Mouse (Mus musculus): ENCODE measurements at regions not wholly inside any gene's neighbourhood (a gene's known extent, or its start where the extent isn't known, plus 50 kb on each side); places are given as distances from the start of the nearest gene placed in this dataset.

DNA sequence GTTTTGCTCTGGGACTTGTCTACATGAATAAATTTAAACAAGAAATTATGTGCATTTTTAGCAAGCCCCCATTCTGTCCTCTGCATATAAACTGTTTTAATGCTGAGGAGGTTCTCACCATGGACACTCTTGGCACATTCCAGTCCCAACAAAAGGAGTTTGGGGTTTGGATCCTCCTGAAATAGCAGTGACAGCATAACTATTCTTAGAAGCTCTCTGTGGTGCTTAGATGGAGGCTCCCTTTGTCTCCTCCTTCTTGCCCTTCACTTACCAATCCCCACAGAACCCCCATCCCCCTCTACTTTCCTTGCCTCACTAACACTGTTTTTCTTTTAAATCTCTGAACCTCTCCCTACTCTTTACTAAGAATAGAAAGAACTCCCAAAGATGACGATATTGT is 208.9 kb upstream of the Nt5c1b start:
- TF ChIP-seq POLR2A (IDR thresholded peaks at IDR 0.05; ENCODE audit: insufficient read length, low read depth) (no peak), MYOG (IDR thresholded peaks at IDR 0.05; ENCODE audit: control insufficient read depth in 1 of 3, insufficient read depth in 1 of 3, insufficient read length in 2 of 3, low read depth in 2 of 3) (no peak)
- no peak overlapping the region for H3K4me2 ChIP-seq (ENCODE audit: low read depth)
- no peaks in the 10 kb centered on the region for H3K79me2 ChIP-seq (ENCODE audit: control insufficient read depth, insufficient read depth)
- H3ac ChIP-seq (ENCODE audit: control insufficient read depth, insufficient read length) = no peak overlapping the region
- no peak overlapping the region for H3K4me3 ChIP-seq
- H3K27me3 ChIP-seq (ENCODE audit: control insufficient read depth, insufficient read depth, insufficient read length) = no peaks in the 10 kb centered on the region
- H3K36me3 ChIP-seq (ENCODE audit: control insufficient read depth, insufficient read depth) = no peaks in the 10 kb centered on the region

DNA sequence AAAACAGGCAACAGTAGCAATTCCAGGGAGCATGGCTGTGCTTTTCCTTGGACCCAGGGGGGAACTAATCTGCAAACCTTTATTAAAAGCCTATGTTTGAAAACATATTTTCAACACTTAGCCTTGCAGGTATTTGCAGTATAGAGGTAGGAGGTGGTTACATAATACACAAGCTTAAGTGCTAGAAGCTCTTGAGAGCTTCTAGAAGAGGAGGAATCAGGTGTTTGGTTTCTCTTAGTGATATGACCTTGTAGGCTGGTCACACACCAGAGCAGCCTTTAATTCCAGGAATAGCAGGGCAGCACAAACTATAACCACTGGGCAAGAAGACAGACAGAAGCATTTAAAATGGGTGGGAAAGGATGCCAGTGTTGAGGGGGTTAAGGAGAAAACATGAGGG is 201.7 kb upstream of the Nt5c1b start:
- Histone ChIP-seq H3K36me3 (ENCODE audit: control insufficient read depth, insufficient read depth) (no peaks in the 10 kb centered on the region), H3K27me3 (ENCODE audit: control insufficient read depth, insufficient read depth, insufficient read length) (no peaks in the 10 kb centered on the region), H3ac (ENCODE audit: control insufficient read depth, insufficient read length) (no peak overlapping the region), H3K79me2 (ENCODE audit: control insufficient read depth, insufficient read depth) (no peaks in the 10 kb centered on the region), H3K4me2 (ENCODE audit: low read depth) (no peak overlapping the region), H3K4me3 (no peak overlapping the region)
- no peak for TF ChIP-seq E2F4 (IDR thresholded peaks at IDR 0.05; ENCODE audit: insufficient read depth)
- TF ChIP-seq POLR2AphosphoS2 (IDR thresholded peaks at IDR 0.05; ENCODE audit: insufficient read length, low read depth) = no peak

DNA sequence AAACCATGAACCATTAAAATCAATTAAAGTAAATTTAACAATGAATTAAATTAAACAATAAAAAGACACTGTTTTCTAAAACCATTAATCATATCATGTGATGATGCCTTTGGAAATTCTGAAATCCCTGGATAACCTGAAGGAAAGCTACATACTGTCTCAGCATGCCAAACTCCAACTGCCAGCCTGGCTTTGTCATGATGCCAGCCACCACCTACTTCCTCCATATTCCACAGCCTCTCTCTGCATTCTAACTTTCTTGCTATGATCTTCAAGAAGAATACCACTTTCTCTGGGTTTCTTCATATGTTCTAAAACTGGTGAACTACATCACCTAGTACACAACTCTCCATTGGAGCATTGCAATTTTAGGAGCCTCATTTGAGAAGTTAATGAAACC is 201.2 kb upstream of the Nt5c1b start:
- Histone ChIP-seq H3K4me2 (ENCODE audit: low read depth) (no peak overlapping the region), H3K27me3 (ENCODE audit: control insufficient read depth, insufficient read depth, insufficient read length) (no peaks in the 10 kb centered on the region), H3K36me3 (ENCODE audit: control insufficient read depth, insufficient read depth) (no peaks in the 10 kb centered on the region), H3K4me3 (no peak overlapping the region), H3K79me2 (ENCODE audit: control insufficient read depth, insufficient read depth) (no peaks in the 10 kb centered on the region), H3ac (ENCODE audit: control insufficient read depth, insufficient read length) (no peak overlapping the region)
- TF ChIP-seq CEBPB (IDR thresholded peaks at IDR 0.05; ENCODE audit: insufficient read depth, poor library complexity, severe bottlenecking) (no peak), TCF3 (IDR thresholded peaks at IDR 0.05; ENCODE audit: insufficient read length, low read depth) (no peak), SRF (IDR thresholded peaks at IDR 0.05; ENCODE audit: control insufficient read depth, insufficient read length, low read depth) (no peak), TCF12 (IDR thresholded peaks at IDR 0.05; ENCODE audit: insufficient read depth, poor library complexity, severe bottlenecking) (no peak), MYOD1 (IDR thresholded peaks at IDR 0.05; ENCODE audit: control insufficient read depth in 1 of 3, insufficient read length in 2 of 3, low read depth in 2 of 3) (no peak), E2F4 (IDR thresholded peaks at IDR 0.05; ENCODE audit: insufficient read depth) (no peak), USF1 (IDR thresholded peaks at IDR 0.05; ENCODE audit: low read depth) (no peak), MAX (IDR thresholded peaks at IDR 0.05; ENCODE audit: low read depth) (no peak)

DNA sequence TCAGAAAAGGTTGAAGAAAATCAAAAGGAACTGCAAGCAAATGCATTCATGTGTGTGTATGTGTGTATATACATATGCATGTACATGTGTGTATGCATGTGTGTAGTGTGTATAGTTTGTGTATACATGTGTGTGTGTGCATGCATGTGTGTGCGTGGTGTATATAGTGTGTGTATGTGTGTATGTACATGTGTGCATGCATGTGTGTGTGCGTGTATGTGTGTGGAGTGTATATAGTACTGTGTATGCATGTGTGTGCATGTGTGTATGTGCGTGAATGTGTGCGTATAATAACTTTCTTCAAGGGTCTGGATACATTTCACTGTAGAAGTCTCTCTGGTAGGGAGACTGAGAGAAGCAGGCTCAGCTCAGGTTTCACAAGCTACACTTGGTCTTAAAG is 191.1 kb upstream of the Nt5c1b start:
- Histone ChIP-seq H3K4me3 (no peak overlapping the region), H3K4me2 (ENCODE audit: low read depth) (no peak overlapping the region), H3K79me2 (ENCODE audit: control insufficient read depth, insufficient read depth) (no peaks in the 10 kb centered on the region), H3ac (ENCODE audit: control insufficient read depth, insufficient read length) (no peak overlapping the region), H3K27me3 (ENCODE audit: control insufficient read depth, insufficient read depth, insufficient read length) (no peaks in the 10 kb centered on the region), H3K36me3 (ENCODE audit: control insufficient read depth, insufficient read depth) (no peaks in the 10 kb centered on the region)
- TF ChIP-seq POLR2A (IDR thresholded peaks at IDR 0.05; ENCODE audit: insufficient read length, low read depth) = no peak

DNA sequence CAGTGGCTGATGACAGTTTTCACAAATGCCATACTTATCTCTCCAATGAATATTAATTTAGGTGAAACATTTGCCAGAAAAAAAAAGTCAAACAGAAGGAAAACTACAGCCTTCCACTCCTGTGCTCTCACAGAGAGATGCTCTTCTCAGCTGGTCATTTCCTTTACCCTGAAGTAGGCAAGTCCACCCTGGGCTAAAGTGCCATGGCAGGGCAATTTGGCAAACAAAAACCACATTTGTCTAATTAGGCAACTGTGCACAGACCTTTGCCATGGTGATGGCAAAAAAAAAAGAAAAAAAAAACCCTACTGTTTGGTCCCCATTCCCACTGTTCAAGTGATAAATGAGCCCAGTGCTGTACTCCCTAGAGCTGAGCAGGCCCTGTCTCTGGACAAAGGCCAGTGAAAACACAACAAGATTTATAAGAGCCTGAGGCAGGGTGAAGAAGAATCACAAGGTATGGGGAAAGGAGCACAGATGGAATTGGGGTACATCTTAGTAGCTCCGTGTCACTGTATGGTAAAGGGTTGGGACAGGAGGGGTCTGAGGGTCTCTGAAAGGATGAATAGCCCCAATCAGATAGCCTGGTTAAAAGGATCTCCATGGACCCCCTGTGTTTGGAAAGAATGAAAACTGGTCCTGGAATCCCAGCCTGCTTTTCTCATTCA is 190.5 kb upstream of the Nt5c1b start:
- Histone ChIP-seq H3K27me3 (ENCODE audit: control insufficient read depth, insufficient read depth, insufficient read length) (no peaks in the 10 kb centered on the region), H3K36me3 (ENCODE audit: control insufficient read depth, insufficient read depth) (no peaks in the 10 kb centered on the region), H3ac (ENCODE audit: control insufficient read depth, insufficient read length) (no peak overlapping the region), H3K79me2 (ENCODE audit: control insufficient read depth, insufficient read depth) (no peaks in the 10 kb centered on the region), H3K4me3 (no peak overlapping the region), H3K4me2 (ENCODE audit: low read depth) (no peak overlapping the region)
- TF ChIP-seq TCF12 (IDR thresholded peaks at IDR 0.05; ENCODE audit: insufficient read depth, poor library complexity, severe bottlenecking) (no peak), CEBPB (IDR thresholded peaks at IDR 0.05; ENCODE audit: insufficient read depth, poor library complexity, severe bottlenecking) (no peak), USF1 (IDR thresholded peaks at IDR 0.05; ENCODE audit: low read depth) (no peak), REST (IDR thresholded peaks at IDR 0.05; ENCODE audit: insufficient read depth, insufficient read length) (no peak), POLR2A (IDR thresholded peaks at IDR 0.05; ENCODE audit: insufficient read length, low read depth) (no peak), MYOG (IDR thresholded peaks at IDR 0.05; ENCODE audit: control insufficient read depth in 1 of 3, insufficient read depth in 1 of 3, insufficient read length in 2 of 3, low read depth in 2 of 3) (no peak), E2F4 (IDR thresholded peaks at IDR 0.05; ENCODE audit: insufficient read depth) (no peak), MYOD1 (IDR thresholded peaks at IDR 0.05; ENCODE audit: control insufficient read depth in 1 of 3, insufficient read length in 2 of 3, low read depth in 2 of 3) (no peak), SRF (IDR thresholded peaks at IDR 0.05; ENCODE audit: control insufficient read depth, insufficient read length, low read depth) (no peak), TCF3 (IDR thresholded peaks at IDR 0.05; ENCODE audit: insufficient read length, low read depth) (no peak), POLR2AphosphoS2 (IDR thresholded peaks at IDR 0.05; ENCODE audit: insufficient read length, low read depth) (no peak), MAX (IDR thresholded peaks at IDR 0.05; ENCODE audit: low read depth) (no peak)

Measured in myocyte (in vitro differentiated cells).